Mouse (Mus musculus) small intestine, adult 2 months (tissue): ENCODE measurements around the gene Ccdc91.

ENCODE experiments used
- CTCF ChIP-seq: fragments of 200-500 bp; IDR thresholded peaks from 2 replicates; pipeline ENCODE4 v1.5.1; 2012; ENCODE audit warnings: low read depth, mild to moderate bottlenecking, control low read depth, inconsistent platforms, low read length, moderate library complexity, mixed read lengths; ENCODE audit not compliant: insufficient replicate concordance, insufficient read length; ENCODE audit errors: extremely low read depth
- POLR2A ChIP-seq: fragments of 200-500 bp; IDR thresholded peaks from 2 replicates; pipeline ENCODE4 v1.6.1; 2012; ENCODE audit warnings: low read depth, mild to moderate bottlenecking, control low read depth, inconsistent platforms, low read length, moderate library complexity

- TF ChIP-seq CTCF (no peak), POLR2A (no peak)
Observed at GRCm38 (mm10) chr6:147607613-147608012, 132.0 kb downstream of the Ccdc91 start.
